Mouse (Mus musculus): Measurements from ENCODE around the gene N4bp3.
"Not testable (repeated sequence)": the region's sequence is repeated elsewhere in the genome, so short reads cannot be mapped to it uniquely, and the experiment has no call there.

N4bp3 gene

DNA sequence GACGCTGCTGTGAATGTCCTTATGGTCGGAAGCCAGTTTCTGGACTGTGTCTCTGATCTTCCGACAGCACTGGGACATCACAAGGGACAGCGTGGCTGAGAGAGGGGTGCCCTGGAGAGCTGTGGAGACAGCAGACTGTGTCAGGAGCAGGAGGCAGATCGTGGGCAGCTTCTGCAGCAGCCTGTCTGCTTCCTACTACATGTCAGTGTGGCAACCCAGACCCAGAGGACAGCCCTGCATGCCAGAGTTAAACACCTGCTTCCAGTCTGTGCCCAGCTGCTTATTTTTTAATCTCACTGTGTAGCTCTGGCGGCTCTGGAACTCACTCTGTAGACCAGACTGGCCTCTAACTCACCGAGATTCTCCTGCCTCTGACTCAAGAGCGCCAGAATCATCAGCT, 22.7 kb downstream of the N4bp3 start:
- DNase-seq (ENCODE audit: low spot score), result no peak

DNA sequence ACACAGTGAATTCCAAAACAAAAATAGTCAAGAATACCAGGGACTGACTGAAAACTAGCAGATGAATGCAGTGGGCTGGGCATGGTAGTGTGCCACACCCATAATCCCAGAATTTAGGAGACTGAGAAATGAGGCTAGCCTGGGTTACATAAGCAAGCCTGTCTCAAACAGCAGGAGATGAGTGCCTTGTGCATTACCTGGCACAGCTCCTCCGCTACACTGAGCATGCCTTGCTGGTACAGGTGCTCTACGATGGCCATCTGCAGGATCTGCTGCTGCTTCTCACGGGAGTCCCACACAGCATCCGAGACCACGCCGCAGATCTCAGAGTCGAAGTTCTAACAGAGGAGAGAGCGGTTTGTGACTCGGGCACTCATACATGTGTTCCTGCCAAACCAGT, 23.2 kb downstream of the N4bp3 start:
- no peak for DNase-seq (ENCODE audit: low spot score)

- peak; percentile 46 for DNase-seq (ENCODE audit: low spot score)
Observed at GRCm38 (mm10) chr11:51625187-51625820, 25.3 kb downstream of the N4bp3 start.

- no peak for DNase-seq (ENCODE audit: low spot score)
Observed at GRCm38 (mm10) chr11:51622971-51623491, 27.6 kb downstream of the N4bp3 start.

DNA sequence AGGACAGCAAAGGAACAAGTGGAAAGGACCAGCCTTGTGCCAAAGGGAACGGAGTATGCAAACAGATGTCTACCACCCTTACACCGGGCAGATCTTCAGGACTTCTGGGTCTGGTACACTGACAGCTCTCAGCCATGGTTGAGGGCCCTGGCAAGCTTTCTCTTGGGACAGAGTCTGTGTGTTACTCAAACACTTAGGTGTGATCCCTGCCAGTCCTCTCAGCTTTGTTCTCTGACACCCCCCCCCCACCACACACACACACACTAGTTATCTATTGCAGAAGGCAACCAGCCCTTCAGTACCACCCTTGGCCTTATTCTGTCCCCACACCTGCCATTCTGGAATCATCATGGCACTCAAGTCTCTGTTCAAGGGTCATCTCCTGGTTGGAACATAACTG, 28.9 kb downstream of the N4bp3 start:
- no peak for DNase-seq (ENCODE audit: low spot score)

GRCm38 (mm10) chr11:51620084-51620483, 30.6 kb downstream of the N4bp3 start:
- DNase-seq (ENCODE audit: low spot score), result no peak

GRCm38 (mm10) chr11:51619409-51620060, 31.1 kb downstream of the N4bp3 start, which contains the start of gene Nhp2:
Gene Nhp2 (plus strand): TSS chr11:51619735.
- peak; percentile 100 for DNase-seq (ENCODE audit: low spot score)

DNA sequence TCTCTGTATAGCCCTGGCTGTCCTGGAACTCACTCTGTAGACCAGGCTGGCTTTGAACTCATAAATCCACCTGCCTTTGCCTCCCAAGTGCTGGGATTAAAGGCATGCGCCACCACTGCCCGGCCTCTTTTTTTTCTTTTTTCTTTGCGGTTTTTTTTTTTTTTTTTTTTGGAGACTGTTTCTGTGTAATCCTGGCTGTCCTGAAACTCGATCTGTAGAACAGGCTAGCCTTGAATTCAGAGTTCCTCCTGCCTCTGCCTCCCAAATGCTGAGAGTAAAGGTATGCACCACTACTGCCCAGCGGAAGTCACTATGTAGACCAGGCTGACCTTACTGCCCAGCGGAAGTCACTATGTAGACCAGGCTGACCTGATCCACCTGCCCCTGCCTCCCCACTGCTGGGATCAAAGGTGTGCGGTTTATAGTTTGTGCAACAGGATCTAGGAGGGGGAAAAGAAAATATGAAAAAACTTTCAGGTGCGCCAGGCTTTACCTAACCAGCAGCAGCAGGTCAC, 31.7 kb downstream of the N4bp3 start:
- DNase-seq (ENCODE audit: low spot score), result no peak

DNA sequence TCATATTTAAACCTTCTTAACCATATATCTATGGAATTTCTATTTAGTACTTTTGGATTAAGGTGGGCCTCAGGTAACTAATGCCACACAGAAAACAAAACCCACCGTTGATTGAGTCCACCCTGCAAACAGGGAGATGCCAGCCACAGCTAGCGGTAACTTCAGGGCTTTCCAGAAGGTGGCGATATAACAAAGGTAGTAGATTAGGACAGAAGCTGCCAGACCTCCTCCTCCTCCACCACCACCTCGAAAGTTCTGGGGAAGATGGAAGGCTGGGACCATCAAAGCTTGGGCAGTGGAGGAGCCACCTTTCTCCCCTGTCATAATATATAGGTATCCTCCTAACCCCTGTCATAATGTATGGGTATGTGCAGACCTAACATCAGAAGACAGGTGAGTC, 32.9 kb downstream of the N4bp3 start:
- peak; percentile 83 for DNase-seq (ENCODE audit: low spot score)

DNA sequence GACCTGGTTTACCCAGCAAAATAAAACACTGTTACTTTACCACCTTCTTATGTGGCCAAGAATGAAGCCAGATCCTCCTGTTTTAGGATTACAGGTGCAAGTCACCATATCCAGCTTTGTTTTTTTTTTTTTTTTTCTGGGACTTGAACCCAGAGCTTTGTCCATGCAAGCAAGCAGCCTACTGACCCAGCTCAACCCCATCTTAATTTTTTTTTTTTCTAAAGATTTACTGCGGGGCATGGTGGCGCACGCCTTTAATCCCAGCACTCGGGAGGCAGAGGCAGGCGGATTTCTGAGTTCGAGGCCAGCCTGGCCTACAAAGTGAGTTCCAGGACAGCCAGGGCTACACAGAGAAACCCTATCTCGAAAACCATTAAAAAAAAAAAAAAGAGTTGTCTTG, 34.5 kb downstream of the N4bp3 start:
- DNase-seq (ENCODE audit: low spot score), result not testable (repeated sequence)

GRCm38 (mm10) chr11:51615601-51616000, 35.0 kb downstream of the N4bp3 start:
- DNase-seq (ENCODE audit: low spot score), result peak; percentile 87

- no peak for DNase-seq (ENCODE audit: low spot score)
Observed at GRCm38 (mm10) chr11:51615129-51615528, 35.5 kb downstream of the N4bp3 start.

DNA sequence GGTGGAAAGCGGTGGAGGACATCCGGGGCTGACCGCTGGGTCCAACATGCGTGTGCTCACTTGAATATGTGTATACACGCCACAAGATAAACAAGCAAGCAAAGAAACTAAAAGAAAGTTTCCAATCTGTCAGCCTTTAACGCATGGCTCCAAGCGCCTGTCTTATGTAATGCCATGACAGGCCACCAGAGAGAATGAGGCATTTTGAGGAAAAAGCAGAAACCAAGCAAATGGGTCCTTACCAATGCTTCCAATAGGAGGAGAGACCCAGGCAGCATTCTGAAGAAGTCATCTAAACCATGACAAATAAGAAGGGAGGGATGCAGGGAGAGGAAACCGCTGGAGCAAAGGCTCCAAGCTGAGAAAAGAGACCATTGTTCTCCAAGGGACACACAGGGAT, 36.4 kb downstream of the N4bp3 start:
- DNase-seq (ENCODE audit: low spot score), result no peak

DNA sequence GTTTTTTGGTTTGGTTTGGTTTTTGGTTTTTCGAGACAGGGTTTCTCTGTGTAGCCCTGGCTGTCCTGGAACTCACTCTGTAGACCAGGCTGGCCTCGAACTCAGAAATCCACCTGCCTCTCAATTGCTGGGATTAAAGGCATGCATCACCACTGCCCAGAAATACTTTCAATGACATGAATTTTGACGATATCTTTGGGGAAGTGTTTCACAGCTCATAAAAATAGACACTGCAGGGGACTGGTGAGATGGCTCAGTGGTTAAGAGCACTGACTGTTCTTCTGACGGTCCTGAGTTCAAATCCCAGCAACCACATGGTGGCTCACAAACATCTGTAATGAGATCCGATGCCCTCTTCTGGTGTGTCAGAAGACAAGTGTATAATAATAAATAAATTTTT, 40.7 kb downstream of the N4bp3 start:
- DNase-seq (ENCODE audit: low spot score), result not testable (repeated sequence)

GRCm38 (mm10) chr11:51609266-51609909, 41.3 kb downstream of the N4bp3 start:
- DNase-seq (ENCODE audit: low spot score), result no peak

- no peak for DNase-seq (ENCODE audit: low spot score)
Observed at GRCm38 (mm10) chr11:51607096-51607738, 43.4 kb downstream of the N4bp3 start.

GRCm38 (mm10) chr11:51606447-51607095, 44.1 kb downstream of the N4bp3 start, which contains the start of gene Hnrnpab:
Gene Hnrnpab (minus strand): TSS chr11:51606847.
- peak; percentile 100 for DNase-seq (ENCODE audit: low spot score)

- DNase-seq (ENCODE audit: low spot score), result peak; percentile 95
Observed at GRCm38 (mm10) chr11:51605602-51606446, 44.8 kb downstream of the N4bp3 start.

DNA sequence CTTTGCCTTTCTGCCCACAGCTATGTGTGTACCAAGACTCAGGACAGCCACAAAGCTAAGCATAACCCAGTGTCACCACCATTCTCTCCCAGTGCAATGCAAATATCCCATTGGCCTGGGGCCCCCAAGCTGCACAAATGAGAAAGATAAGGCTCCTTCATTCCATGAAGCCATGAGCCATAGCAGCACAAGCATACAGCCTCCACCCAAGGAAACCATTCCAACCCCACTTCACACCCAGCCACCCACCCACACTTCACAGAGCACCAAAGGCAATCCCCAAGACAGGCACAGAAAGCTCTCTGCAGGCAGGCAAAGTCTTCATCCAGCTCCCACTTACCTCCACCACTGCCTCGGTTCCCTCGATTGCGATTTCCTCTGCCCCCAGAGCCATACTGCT, 48.4 kb downstream of the N4bp3 start:
- no peak for DNase-seq (ENCODE audit: low spot score)

GRCm38 (mm10) chr11:51597553-51597952, 53.1 kb downstream of the N4bp3 start:
- DNase-seq (ENCODE audit: low spot score), result no peak

All from MN1 (cell line).